Mouse (Mus musculus) heart, adult 9 months (tissue): ENCODE results near the gene Cd55b.
"Not testable (repeated sequence)": the region's sequence is repeated elsewhere in the genome, so short reads cannot be mapped to it uniquely, and the experiment has no call there.

Source experiments
- DNase-seq, 2 experiments: peaks; one replicate each; pipeline ENCODE4 v3.0.0; 2022; ENCODE audit warnings: low spot score in 2 of 2

Cd55b gene

DNA sequence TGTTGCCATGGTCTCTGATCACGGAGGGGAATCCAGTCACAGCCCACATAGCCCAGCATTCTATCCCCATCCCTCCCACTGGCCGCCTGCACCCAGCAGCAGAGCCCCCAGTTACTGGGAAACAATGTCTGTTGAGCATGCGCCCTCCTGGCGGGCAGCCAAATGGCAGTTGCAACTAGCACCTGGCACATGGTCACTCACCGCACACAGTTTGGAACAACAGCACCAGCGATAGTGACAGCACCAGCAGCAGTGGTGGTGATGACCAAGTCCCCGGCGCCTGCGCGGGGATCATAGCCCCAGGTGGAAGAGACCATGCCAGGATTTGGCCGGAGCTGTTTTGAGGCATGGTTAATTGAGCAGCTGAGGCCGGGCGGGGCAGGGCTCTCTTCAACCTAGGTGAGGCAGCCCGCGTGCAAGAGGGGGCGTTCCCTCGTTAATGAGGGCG is at the start of gene Cd55b:
Gene Cd55b, minus strand, starts transcription at position 346 of the 448 bp plus-strand sequence.
- DNase-seq: no peak

DNA sequence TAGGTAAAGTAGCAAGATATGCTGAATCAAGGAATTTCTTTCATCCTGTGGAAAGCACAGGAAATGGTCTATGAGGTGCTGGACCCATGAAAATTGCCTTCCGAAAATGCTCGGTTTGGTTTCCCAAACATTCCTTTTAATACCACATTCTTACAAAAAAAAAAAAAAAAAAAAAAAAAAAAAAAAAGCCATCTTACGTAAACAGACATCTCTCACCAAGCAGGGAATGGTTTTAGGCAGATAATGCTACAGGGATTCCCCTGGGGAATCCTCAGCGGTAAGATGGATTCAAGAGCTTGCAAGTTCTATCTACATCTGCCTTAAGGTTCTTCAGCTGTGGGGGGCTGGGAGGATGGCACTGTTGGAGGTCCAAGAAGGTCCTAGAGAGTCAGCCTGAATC is 47.3 kb upstream of the Cd55b start:
- no peak for DNase-seq

DNA sequence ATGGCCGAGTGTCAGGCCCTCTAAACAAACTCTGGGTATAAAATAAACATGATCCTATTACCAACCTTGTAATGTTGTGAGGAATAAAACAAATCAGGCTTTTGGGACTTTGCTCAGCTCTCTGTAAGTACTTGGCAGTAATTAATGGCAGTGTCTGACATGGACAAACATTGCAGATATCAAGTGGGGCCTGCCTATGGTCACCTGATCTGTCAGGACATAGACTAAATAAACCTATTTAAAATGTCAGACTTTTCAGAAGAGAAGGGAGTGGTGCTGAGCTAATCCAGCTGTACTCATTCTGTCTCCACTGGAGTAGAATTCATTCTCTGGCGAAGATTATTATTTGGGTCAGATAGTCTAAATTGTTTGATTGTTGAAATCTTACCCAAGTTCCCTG is 44.6 kb upstream of the Cd55b start:
- no peak for DNase-seq

DNA sequence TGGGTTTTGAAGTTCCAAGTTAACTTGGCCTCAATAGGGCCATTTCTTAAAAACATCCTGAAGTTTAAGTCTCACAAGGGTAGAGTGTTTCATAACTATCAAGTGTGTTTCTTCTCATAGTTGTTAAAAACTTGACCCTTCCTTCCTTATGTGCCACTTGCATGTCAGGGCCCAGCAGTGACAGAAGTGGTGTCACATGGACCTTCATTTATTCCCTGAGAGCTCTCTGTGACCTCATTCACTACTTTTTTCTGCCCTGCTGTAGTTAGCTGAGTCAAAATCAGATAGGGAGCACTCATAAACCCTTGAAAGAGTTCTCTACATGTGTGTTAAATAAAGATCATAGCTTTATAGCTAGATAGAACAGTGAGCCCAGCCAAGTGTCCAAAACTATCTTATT is 41.4 kb upstream of the Cd55b start:
- no peak for DNase-seq

DNA sequence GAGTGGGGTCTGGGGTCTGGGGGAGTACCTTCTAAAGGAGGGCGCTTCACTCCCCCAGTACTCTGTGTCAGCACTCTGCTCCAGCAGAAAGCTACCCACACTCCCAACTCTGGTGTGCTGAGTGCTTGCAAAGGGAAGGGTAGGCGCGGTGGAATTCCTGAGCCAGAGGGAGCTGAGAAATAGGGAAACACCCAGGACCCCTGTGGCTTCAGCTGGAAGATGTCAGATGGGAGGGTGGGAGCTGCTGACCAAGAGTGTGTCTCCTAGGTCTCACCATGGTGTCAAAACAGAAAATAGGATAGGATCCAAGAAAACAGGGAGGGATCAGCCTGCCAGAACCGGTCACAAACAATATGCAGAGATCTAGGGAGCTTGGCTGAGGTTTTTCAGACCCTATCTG is 40.1 kb upstream of the Cd55b start:
- no peak for DNase-seq

DNA sequence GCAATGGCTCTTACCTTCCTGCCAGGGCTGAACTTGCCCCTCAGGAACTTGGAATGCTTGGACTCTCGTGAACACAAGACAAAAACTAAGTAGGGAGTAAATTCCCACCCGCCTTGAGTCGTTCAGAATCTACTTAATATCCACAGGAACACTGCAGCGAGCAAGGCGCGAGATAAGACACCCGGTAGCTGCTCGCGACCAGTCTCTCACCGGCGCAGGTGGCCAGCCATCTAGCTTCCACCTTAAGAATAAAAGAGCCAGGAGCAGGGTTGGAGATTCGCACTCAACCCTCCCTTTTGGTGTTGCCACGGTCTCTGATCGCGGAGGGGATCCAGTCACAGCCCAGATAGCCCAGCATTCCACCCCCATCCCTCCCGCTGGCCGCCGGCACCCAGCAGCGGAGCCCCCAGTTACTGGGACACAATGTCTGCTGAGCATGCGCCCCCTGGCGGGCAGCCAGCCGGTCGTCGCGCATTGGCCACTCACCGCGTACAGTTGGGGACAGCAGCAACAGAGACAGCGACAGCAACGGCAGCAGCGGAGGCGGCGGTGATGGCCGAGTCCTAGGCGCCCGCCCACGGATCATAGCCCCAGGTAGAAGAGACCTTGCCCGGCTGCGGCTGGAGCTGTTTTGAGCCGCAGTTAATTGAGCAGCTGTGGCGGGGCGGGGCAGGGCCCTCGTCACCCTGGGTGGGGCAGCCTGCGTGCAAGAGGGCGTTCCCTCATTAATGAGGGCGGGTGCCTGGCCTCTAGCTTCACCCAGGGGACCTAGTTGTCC is 39.5 kb upstream of the Cd55b start, which contains the start of gene Cd55:
Gene Cd55, minus strand, starts transcription at position 661 of the 778 bp plus-strand sequence.
- peak; percentile 84 to 86 for DNase-seq

DNA sequence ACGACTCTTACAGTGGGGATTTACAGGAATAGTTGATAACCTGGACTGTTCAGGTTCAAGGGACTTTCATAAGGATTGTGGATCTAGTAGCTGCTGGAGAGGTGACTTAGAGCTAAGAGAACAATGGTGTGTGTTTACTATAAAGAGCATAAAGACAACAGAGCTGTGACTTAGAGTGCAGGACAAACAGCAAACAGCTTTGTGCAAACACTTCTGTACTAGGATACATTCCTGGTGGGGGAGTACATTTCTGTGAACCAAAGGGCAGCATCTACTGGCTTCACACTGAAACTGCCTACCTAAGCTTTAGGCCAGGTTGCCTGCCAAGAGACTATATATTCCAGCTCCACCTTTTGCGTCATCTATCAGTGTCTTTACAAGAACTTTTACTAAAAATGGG is 32.3 kb upstream of the Cd55b start:
- no peak for DNase-seq

DNA sequence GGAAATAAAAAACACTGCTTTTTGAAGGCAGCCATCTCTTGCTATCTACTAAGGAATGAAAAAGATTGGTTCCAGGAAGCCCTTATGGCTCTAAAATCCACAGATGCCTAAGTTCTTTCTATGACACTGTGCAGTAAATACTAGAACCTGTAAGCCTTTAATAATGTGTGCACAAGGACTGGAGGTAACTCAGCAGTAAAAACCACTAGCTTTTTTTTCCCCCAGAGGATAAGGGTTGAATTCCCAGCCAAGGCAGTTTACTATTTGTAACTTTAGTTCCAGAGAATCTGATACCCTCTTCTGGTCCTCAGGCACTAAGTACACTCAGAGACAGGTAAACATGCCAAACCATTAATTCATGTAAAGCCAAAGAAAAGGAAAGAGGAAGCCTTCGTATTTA is 20.1 kb upstream of the Cd55b start:
- not testable (repeated sequence) for DNase-seq

DNA sequence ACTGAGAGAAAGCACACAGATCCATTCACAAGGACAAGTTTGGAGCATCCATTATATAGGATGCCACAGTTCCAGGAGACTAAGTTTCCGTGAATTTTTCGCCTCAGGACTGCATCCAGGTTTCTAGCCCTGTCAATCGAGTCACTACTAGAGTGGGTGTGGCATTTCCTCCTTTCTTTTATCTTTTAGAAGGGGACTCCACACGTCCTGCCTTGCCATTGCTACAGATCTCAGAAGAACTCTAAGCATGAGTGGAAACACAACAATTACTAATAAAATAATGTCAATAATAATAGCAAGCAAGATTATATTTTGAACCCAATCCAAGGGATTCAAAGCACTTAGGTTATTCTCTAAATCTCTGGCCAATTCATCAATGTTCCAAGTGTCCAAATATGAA is 8.1 kb upstream of the Cd55b start:
- no peak for DNase-seq

DNA sequence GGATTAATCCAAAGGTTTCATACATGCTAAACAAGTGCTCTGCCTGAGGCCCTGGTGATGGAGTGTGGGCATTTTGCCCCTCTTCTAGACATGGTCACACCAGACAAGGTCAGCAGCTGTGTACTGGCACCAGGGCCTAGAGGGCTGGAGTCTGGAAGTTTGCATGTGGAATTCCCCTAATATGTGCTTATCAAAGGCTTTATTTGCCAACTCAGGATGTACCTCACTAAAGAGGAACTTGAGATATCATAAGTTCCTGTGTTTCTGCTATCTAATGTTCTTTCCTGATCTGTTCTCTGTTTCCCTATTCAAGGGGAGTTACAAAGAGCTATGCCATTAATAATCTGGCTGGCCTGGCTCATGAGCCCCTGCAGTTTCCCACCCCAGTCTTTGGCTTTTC is 5.9 kb upstream of the Cd55b start:
- not testable (repeated sequence) for DNase-seq

DNA sequence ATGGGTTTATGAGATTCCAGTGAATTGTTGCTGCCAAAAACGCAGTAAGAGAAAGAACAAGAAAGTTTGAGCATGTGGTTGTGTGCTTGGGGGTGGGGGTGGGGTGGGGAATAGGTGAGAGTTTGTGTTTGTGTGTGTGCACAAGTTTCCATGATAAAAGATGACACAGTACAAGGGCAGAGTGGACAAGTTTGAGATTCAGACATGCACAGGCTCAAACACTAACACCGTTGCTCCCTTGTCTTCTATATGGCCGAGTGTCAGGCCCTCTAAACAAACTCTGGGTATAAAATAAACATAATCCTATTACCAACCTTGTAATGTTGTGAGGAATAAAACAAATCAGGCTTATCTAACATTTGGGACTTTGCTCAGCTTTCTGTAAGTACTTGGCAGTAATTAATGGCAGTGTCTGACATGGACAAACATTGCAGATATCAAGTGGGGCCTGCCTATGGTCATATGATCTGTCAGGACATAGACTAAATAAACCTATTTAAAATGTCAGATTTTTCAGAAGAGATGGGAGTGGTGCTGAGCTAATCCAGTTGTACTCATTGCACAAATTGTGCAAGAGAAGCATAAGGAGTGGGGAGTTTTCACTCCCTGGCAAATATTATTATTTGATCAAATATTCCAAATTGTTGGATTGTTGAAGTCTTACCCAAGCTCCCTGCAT is 4.5 kb upstream of the Cd55b start:
- DNase-seq: not testable (repeated sequence)

DNA sequence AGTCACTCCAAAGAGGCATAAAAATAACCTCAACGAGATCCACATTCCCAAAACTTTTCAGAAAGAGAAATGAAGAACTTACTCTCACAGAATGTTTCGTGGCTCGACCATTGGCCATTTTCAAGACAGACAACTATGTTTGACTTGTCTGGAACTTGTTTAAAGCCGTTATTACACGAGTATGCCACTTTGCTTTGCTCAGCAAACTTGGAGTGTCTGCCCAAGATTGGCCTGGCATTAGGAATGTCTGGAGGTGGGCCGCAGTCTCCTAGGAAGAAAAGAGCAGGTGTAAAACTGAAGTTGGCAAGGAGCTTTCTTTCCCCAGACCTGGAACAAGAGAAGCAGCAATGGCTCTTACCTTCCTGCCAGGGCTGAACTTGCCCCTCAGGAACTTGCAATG is 776 bp downstream of the Cd55b start:
- DNase-seq: not testable (repeated sequence)

DNA sequence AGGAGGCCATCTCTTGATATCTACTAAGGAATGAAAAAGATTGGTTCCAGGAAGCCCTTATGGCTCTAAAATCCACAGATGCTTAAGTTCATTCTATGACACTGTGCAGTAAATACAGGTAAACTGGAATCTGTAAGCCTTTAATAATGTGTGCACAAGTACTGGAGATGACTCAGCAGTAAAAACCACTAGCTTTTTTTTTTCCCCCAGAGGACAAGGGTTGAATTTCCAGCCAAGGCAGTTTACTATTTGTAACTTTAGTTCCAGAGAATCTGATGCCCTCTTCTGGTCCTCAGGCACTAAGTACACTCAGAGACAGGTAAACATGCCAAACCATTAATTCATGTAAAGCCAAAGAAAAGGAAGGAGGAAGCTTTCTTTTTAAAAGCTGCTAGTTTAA is 25.7 kb downstream of the Cd55b start:
- DNase-seq: not testable (repeated sequence)

DNA sequence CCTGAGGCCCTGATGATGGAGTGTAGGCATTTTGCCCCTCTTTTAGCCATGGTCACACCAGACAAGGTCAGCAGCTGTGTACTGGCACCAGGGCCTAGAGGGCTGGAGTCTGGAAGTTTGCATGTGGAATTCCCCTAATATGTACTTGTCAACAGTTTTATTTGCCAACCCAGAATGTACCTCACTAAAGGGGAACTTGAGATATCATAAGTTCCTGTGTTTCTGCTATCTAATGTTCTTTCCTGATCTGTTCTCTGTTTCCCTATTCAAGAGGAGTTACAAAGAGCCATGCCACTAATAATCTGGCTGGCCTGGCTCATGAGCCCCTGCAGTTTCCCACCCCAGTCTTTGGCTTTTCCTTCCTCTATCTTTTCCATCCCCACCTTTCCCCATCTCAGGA is 35.5 kb downstream of the Cd55b start:
- not testable (repeated sequence) for DNase-seq

DNA sequence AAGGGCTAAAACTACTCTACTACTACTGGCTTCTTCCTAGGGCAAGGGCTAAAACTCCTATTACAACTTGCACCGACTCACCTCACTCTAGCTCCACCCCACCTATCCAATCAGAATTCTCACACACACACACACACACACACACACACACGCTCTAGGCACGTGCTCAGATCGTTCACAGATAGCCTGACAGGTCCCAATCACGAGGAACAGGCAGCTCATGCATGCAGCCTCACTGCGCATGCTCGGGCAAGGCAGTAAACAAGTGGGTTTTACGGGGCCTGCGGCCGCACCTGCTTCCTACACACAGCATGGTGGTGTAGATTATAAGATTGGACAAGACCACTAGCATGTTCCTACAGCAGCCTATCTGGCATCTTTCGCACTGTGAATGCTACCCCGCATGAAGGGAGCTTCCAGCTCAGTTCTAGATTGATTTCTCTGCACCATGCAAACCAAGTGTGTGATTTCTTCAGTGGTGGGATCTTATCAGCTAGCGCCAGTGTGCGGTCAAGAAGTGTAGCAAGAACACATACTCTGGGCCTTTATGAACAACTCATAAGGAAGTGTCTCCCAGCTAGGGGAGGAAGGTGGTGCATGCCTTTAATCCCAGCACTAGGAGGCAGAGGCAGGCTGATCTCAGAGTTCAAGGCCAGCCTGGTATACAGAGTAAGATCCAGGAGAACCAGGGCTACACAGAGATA is 44.9 kb downstream of the Cd55b start:
- no peak for DNase-seq

DNA sequence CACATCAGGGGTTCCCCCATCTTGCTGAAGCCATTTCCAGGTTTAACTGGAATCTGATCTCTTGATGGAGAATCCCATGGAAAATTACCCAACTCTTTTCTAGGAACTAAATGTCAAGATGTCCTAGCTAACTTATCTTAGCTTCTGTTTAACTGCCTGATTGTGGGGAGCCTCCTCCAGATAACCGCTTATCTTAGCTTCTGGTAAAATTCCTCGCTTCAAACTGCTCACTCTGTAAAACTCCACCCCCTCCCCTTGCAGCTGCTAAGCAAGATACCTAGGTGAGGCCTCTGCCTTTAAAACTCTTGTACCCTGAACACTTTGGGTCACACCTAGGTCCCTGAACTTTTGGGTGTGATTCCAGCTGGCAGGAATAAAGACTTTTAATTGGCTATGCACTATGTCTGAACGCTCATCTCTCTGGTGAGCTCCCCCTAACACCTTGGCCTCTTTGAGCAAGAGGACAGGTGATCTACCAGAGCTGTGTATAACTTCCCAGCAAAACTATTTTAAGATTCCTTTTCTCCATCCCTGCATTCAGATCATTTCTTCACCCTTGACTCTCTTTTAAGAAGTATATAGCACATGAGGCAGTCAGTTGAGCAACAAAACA is 48.5 kb downstream of the Cd55b start:
- DNase-seq: no peak

DNA sequence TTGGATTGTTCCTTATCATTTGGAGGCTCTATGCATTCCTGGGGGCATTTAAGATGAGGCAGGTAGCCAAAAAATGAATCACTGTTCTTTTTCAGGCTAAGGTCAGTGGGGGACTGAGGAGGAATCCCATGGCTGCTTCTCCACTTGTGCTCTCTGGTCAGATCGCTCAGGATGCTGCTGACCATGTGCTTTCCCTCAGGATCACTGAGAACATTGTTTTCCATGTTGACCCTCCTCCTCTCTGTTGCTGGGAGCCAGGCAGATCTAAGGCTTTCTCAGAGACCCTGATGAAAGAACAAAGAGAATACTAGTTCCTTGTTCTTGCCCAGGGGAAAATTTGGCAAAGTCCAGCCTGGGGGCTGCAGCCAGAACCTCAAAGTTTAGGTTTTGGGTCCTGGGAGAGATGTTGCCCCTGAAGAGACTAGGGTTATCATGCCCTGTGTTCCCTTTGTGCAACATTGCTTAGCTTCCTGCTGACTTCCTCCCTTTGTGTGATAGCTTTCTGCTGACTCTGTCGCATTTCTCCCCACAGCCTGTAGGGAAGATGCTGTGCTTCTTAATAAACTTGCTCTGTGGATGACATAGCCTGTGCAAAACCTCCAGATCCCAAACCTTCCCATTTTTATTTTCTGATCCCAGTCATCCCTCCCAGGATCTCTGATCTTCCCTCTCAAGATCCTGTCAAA is 49.3 kb downstream of the Cd55b start:
- peak; percentile 3 to 6 for DNase-seq

DNA sequence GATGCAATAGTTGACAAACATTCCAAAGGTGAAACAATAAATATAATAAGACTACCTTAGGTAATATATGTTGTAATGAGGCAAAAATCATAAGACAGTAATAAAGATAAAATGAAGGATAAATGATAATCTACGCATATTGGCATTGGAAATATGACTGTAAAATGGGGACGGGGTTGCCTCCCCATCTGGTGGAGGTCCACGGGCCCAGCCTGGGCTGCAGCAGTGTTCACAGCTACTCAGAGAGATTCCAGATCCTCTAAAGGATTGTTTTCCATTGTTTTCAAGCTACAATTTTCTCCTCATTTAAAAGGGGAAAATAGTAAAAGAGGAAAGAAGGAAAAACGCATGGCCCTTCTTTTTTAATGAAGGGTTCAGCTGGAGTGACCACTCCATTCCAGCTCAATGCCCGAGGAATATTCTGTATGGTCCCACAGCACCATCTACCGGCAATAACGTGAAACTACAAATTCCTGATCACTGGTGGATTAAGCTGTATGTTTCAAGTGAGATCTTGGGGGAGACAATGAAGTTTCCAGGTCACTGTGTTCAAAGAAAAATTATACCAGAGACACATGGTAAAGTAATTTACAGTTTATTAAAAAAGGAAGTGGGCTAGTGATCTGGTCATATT is 50.8 kb downstream of the Cd55b start:
- peak; percentile 9 to 33 for DNase-seq

DNA sequence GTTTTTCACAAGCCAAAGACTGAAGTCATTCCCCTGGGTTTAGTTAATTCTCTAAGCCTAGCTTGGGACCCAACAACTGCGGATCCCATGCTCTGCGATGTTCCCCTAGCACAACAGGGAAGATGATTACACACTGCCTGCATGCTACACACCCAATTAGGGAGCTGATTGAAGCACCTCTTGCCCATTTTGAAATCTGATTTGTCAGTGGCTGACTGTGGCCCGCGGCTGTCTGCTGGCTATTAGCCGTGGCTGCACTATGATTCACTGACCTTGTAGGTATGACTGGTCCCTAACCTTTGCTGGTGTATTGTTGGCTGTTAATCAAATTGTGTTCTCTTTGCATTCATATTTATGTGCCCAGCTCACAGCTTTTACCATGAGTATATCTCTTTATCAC is 51.5 kb downstream of the Cd55b start:
- DNase-seq: no peak

DNA sequence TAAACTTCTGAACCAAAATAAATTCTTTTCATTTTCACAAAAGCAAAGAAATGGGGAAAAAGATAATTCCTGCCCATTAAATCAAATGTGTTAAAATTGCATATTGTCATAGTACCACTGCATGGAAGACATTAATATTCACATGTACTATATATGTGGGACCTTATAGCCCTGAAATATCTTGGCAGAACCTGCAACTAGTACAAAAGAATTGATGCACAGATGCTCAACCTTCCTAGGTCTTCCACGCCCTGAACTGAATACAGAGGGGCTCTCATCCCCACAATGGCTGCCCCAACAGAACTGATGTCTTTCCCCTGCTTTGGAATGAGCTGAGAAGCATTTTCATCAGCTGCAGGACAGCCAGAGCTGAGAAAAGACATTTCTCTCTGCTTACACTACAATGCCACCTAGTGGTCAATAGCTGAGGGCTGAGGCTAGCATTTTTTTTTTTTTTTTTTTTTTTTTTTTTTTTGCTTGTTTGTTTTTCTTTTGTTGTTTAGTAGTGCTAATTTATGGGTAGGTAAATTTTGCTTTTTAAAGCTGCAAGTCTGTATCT is 72.7 kb downstream of the Cd55b start:
- no peak for DNase-seq

DNA sequence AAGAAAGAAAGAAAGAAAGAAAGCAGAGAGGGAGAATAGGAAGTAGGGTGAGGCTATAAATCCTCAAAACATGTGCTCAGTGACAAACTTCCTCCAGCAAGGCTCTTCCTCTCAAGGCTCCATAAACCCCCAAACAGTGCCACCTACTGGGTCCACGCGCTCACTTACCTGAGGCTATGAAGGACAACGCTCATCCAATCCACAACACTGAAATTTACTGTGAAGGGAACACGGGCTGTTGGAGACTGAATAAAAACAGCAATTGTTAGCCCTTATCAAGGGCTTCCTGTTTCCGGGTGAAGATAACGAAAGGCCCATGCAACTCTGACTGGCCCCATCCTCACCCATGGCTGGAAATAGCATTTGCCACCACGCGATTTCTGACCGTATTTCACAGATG is 80.4 kb downstream of the Cd55b start:
- no peak for DNase-seq
